Mouse (Mus musculus) right cerebral cortex, postnatal 36 days (tissue): ENCODE data around the gene Tcerg1l.

Experiments used
- DNase-seq, 2 experiments: peaks; one replicate each; pipeline ENCODE4 v3.0.0; 2022; ENCODE audit warnings: low spot score in 2 of 2, mixed read lengths in 1 of 2

The Tcerg1l gene

GRCm38 (mm10) chr7:138217556-138218098 is 179.9 kb downstream of the Tcerg1l start:
- no peak for DNase-seq

GRCm38 (mm10) chr7:138215177-138215830 is 182.2 kb downstream of the Tcerg1l start:
- peak in 1 of 2 experiments; percentile 6 for DNase-seq

- no peak for DNase-seq
These were observed 182.8 kb downstream of the Tcerg1l start for GRCm38 (mm10) chr7:138214710-138215109.

- DNase-seq = no peak
These were observed 187.8 kb downstream of the Tcerg1l start for GRCm38 (mm10) chr7:138209769-138210168.

- no peak for DNase-seq
These were observed 192.4 kb downstream of the Tcerg1l start for GRCm38 (mm10) chr7:138205124-138205523.

- no peak for DNase-seq
These were observed 195.2 kb downstream of the Tcerg1l start for GRCm38 (mm10) chr7:138202162-138202832.

- DNase-seq = peak; percentile 29 to 44
These were observed 198.0 kb downstream of the Tcerg1l start for GRCm38 (mm10) chr7:138199333-138200058.

GRCm38 (mm10) chr7:138196139-138196538 is 201.4 kb downstream of the Tcerg1l start:
- no peak for DNase-seq

GRCm38 (mm10) chr7:138184197-138184596 is 213.3 kb downstream of the Tcerg1l start:
- DNase-seq = no peak

GRCm38 (mm10) chr7:138182216-138182615 is 215.3 kb downstream of the Tcerg1l start:
- DNase-seq = no peak

GRCm38 (mm10) chr7:138178617-138179016 is 218.9 kb downstream of the Tcerg1l start:
- no peak for DNase-seq

- DNase-seq = peak in 1 of 2 experiments; percentile 21
These were observed 221.5 kb downstream of the Tcerg1l start for GRCm38 (mm10) chr7:138176026-138176425.

- DNase-seq = no peak
These were observed 227.1 kb downstream of the Tcerg1l start for GRCm38 (mm10) chr7:138170389-138170788.
